ENCODE assay signal across 8 mouse cellular contexts in genomic region chr4:117304239-117305025, GRCm38 (mm10). TPM values are rescaled to one million over a fixed set of nuclear protein-coding genes. Genes with fewer than 3 reads are reported as not detected.
DNase-seq lines count a peak whose midpoint lies in the region; ATAC-seq and TF ChIP-seq lines count a peak whose summit lies in the region.

No protein-coding gene starts in this region.

- peaks cover 14% of the 10 kb centered on the region for H3K4me1 ChIP-seq in testis, adult 2 months (ENCODE audit: control insufficient read depth, insufficient read depth, low read length)
- H3K4me1 ChIP-seq in liver, embryonic 16.5 days (ENCODE audit: control insufficient read depth, low read depth, low read length) = no peaks in the 10 kb centered on the region; the same call in 1 of the 2 replicates

- TF ChIP-seq CTCF in testis, adult 2 months (IDR thresholded peaks at IDR 0.05; ENCODE audit: control insufficient read depth, insufficient read depth, insufficient replicate concordance, low read depth, low read length) = no peak

- no peaks in the 10 kb centered on the region for H3K27me3 ChIP-seq in testis, adult 2 months (ENCODE audit: control insufficient read depth, insufficient read depth, low read length)
- peaks cover 43% of the 10 kb centered on the region for H3K27me3 ChIP-seq in liver, embryonic 16.5 days (ENCODE audit: control insufficient read depth, insufficient read depth, low read depth, low read length)

- H3K27ac ChIP-seq in testis, adult 2 months (ENCODE audit: control insufficient read depth, insufficient read depth, low read depth, low read length) = no peak overlapping the region
- H3K27ac ChIP-seq in liver, embryonic 16.5 days (ENCODE audit: low read length) = no peak overlapping the region

- TF ChIP-seq POLR2A in testis, adult 2 months (IDR thresholded peaks at IDR 0.05; ENCODE audit: control insufficient read depth, low read depth, low read length) = no peak

- H3K4me3 ChIP-seq in testis, adult 2 months (ENCODE audit: control insufficient read depth, low read depth, low read length) = peak overlapping the region; percentile 78
- peak overlapping the region; percentile 44 for H3K4me3 ChIP-seq in liver, embryonic 16.5 days (ENCODE audit: low read depth, low read length)

- DNase-seq in adrenal gland, postnatal 10 days = peak; percentile 41
- no peak for DNase-seq in adrenal gland, adult 18-20 months (ENCODE audit: low spot score in 2 of 2)
- DNase-seq in testis, postnatal 10 days (ENCODE audit: low spot score) = no peak
- DNase-seq in layer of hippocampus, adult 11-12 months (ENCODE audit: low spot score) = no peak

- no peak overlapping the region for H3K9ac ChIP-seq in liver, embryonic 16.5 days (ENCODE audit: low read depth, low read length)

- 0 out of 2 replicates have a peak, but pooled peaks have one; percentile 24 for ATAC-seq in liver, embryonic 16.5 days (ENCODE audit: low read depth)
- ATAC-seq in granulocyte monocyte progenitor cell, adult 5-6 weeks (replicated peaks; ENCODE audit: poor library complexity, severe bottlenecking) = no peak
- no peak for ATAC-seq in megakaryocyte-erythroid progenitor cell, adult 5-6 weeks (replicated peaks; ENCODE audit: low FRiP score, low TSS enrichment, poor library complexity, severe bottlenecking)

- H3K4me2 ChIP-seq in liver, embryonic 16.5 days (ENCODE audit: low read depth, low read length) = peak overlapping the region; percentile 48

- WGBS in liver, embryonic 16.5 days (ENCODE audit: insufficient replicate concordance) = 39% methylated on average over 54 of the region's 54 CpGs

- H3K9me3 ChIP-seq in liver, embryonic 16.5 days (replicated peaks; ENCODE audit: control insufficient read depth, low read length) = no peaks in the 10 kb centered on the region; the same call in 1 of the 2 replicates

- H3K36me3 ChIP-seq in testis, adult 2 months (ENCODE audit: control insufficient read depth, insufficient read depth, low read length) = no peaks in the 10 kb centered on the region
- no peaks in the 10 kb centered on the region for H3K36me3 ChIP-seq in liver, embryonic 16.5 days (ENCODE audit: control insufficient read depth, insufficient read depth)

RNA-seq across cellular contexts. Expression of gene Armh1, which starts 52.5 kb away (rescaled TPM):
- 1 to 10 TPM; 1.5 to 1.8 TPM for total RNA-seq in adrenal gland, postnatal 10 days (2021)
- total RNA-seq in adrenal gland, adult 18-20 months (2021) = 1 to 10 TPM; 1.9 to 2.4 TPM
- 154 and 162 TPM in 2 replicates for polyA plus RNA-seq in testis, adult 2 months (2012; rRNA removed)
- polyA plus RNA-seq in liver, embryonic 16.5 days (2015; fragmentation: Nextera tagmentation; extraction: Ambion mirVana) = 0.09 TPM in 1 of 2 replicates, not detected in the other
- not detected in 2 replicates for total RNA-seq in granulocyte monocyte progenitor cell, adult 5-6 weeks (2014; fragmentation: Nextera tagmentation)
- total RNA-seq in granulocyte monocyte progenitor cell, adult 5-6 weeks (2017) = not detected in 2 replicates
- total RNA-seq in megakaryocyte-erythroid progenitor cell, adult 5-6 weeks (2014; fragmentation: Nextera tagmentation) = not detected in 2 replicates
- not detected in 2 replicates for total RNA-seq in megakaryocyte-erythroid progenitor cell, adult 5-6 weeks (2017)

RNA-seq across cellular contexts. Expression of gene Tmem53, which starts 52.7 kb away (rescaled TPM):
- total RNA-seq in adrenal gland, postnatal 10 days (2021) = 10 to 100 TPM; 50.4 to 60.9 TPM
- 10 to 100 TPM; 38.6 to 66.8 TPM for total RNA-seq in adrenal gland, adult 18-20 months (2021)
- 999 and 1,059 TPM in 2 replicates for polyA plus RNA-seq in testis, adult 2 months (2012; rRNA removed)
- polyA plus RNA-seq in liver, embryonic 16.5 days (2015; fragmentation: Nextera tagmentation; extraction: Ambion mirVana) = 10.8 and 10.9 TPM in 2 replicates
- total RNA-seq in granulocyte monocyte progenitor cell, adult 5-6 weeks (2014; fragmentation: Nextera tagmentation) = 3.7 and 5.1 TPM in 2 replicates
- 0.36 and 4.8 TPM in 2 replicates for total RNA-seq in granulocyte monocyte progenitor cell, adult 5-6 weeks (2017)
- total RNA-seq in megakaryocyte-erythroid progenitor cell, adult 5-6 weeks (2014; fragmentation: Nextera tagmentation) = not detected in 2 replicates
- total RNA-seq in megakaryocyte-erythroid progenitor cell, adult 5-6 weeks (2017) = not detected in 2 replicates

Comparison
In these comparisons a context has a peak if more than half of its experiments do, and no peak if none do; other contexts are left out.
1. RNA of gene Tmem53, which starts 52.7 kb away (total RNA-seq): 38.6 to 66.8 TPM in adrenal gland, adult 18-20 months and 50.4 to 60.9 TPM in adrenal gland, postnatal 10 days; 0.36 to 5.1 TPM in granulocyte monocyte progenitor cell, adult 5-6 weeks and not detected in megakaryocyte-erythroid progenitor cell, adult 5-6 weeks; every median in the first group is over 4 times any median in the second.